Mouse (Mus musculus): ENCODE results near the gene Tkt.

DNA sequence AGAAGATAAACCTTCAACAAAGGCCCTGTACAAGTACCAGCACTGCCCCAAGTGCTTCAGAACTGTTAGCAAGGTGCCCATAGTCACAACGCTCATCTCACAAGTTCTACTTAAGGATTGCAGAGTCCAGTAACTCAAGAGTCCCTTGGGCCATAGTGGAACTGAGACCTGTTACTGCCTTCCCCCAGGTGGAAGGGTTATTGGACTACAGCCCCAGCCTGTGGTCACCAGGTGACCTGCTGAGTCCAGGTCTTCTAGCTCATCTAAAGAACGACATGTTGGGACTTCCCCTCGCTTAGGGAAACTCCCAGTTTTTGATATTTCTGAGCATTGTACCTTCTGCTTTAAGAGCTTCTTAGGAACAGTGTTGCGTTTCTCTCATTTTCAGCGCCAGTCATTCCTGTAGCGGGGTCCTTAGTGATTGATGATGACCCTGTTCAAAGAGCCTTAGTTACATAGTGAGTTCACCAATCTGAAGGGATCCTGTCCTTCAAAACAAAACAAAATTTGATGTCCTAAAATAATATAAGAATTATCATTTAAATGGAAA is 37.9 kb upstream of the Tkt start:
- TF ChIP-seq POLR2AphosphoS5 (IDR thresholded peaks at IDR 0.05; ENCODE audit: insufficient replicate concordance, low read depth, low read length), result no peak
- no peak for TF ChIP-seq GATA1 (IDR thresholded peaks at IDR 0.05; ENCODE audit: borderline replicate concordance, low read length)
- no peak for TF ChIP-seq CTCF (IDR thresholded peaks at IDR 0.05; ENCODE audit: low read depth, low read length)
- TF ChIP-seq TAL1 (conservative IDR thresholded peaks at IDR 0.05; ENCODE audit: low read depth, low read length), result no peak
- no peak for TF ChIP-seq GATA2 (IDR thresholded peaks at IDR 0.05; ENCODE audit: borderline replicate concordance, low read depth, low read length)

All from G1E (cell line).